Mouse (Mus musculus) splenic B cell, adult 2 months (primary cell): ENCODE measurements around the gene Hipk1.
"Not testable (repeated sequence)": the region's sequence is repeated elsewhere in the genome, so short reads cannot be mapped to it uniquely, and the experiment has no call there.

Experiments used
- DNase-seq: peaks from one replicate; pipeline ENCODE4 v3.0.0-alpha.2; 2011; ENCODE audit warnings: low read depth, low spot score
- H3K27me3 ChIP-seq: 2 replicates; pipeline ENCODE4 v1.6.1; 2012; ENCODE audit warnings: mild to moderate bottlenecking, low read length, moderate library complexity, mixed read lengths; ENCODE audit not compliant: control insufficient read depth, poor library complexity, insufficient read depth, severe bottlenecking
- H3K36me3 ChIP-seq: 2 replicates; pipeline ENCODE4 v1.6.1; 2012; ENCODE audit warnings: mild to moderate bottlenecking, low read length, moderate library complexity, mixed read lengths; ENCODE audit not compliant: control insufficient read depth, poor library complexity, insufficient read depth, severe bottlenecking

Hipk1 gene

DNA sequence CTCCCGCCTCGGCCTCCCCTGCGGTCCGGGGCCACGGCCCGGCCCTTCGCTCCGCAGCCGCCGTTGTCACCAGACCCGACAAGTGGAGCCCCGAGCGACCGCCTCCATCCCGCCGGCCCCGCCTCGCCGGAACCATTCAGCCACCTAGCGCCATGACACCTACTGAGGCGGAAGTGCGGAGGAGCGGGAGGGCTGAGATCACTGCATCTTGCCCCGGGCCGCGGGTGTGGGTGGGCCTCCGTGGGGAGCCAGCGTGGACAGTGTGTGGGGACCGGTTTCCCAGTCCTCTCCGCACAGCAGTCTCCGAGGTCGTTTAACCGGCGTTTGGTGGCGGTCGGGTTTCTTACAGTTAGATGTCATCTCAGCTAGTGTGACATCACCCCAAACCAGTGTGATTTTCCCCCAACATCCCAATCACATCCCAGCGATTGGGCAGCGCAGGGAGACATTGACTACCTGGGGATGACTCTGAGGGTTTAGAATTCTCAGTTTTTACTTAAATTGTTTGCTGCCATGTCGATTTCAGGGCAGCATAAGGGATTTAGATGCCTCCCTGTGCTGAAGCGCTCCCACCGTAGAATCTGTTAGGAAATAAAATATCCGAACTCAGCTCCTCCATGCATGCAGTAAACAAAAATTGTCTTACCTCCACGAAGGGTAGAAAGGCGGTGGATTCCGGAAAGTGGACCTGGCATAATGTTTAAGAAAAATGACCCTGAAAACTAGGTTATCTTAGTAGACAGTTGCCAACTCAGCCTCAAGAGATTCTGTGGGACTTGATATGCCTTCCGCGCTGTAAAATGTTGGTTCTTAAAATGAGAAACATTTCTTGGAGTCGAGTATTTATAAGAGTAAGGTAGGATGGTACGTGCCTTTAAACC is at the start of gene Hipk1:
Gene Hipk1 (minus strand): TSS at position 334 of the 881 bp plus-strand sequence.
- H3K27me3 ChIP-seq = no peaks in the 10 kb centered on the region; the same call in 1 of the 2 replicates
- H3K36me3 ChIP-seq = no peaks in the 10 kb centered on the region
- DNase-seq = peak; percentile 94

DNA sequence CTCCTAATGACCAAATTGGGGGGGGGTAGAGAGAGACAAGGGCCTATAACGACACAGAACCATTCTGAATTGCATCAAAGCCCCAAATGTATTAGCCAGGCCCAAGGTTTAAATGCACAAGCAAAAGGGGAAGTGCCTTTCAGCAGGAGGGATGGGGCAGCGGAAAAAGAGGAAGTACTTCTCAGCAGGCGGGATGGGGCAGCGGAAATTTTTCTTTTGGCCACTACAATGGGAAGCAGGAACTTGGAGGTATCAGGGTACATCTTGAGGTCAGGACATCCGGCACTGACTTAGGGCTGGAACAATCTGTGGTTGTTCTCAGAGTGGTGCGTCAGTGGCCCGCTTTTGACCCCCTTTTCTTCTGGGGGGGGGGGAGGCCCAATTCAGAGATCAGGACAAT is 49.6 kb upstream of the Hipk1 start:
- not testable (repeated sequence) for H3K27me3 ChIP-seq, H3K36me3 ChIP-seq
- peak; percentile 35 for DNase-seq

DNA sequence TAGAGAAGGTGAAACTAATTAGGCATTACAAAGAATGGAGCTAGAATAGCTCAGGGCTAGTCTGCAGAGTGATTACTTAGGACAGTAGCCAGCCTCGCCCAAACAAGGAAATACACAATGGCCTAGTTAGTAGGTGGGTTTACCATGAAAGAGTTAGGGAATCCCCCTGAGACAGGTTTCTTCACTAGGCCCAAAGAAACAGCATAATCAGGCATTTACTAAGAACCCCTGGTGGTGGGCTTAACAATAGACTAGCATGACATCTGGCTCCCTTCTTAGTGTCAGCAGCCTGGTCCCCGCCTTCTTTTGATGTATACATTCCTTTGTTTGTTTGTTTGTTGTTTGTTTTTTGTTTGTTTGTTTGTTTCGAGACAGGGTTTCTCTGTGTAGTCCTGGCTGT is 48.8 kb upstream of the Hipk1 start:
- not testable (repeated sequence) for H3K27me3 ChIP-seq, H3K36me3 ChIP-seq, DNase-seq

DNA sequence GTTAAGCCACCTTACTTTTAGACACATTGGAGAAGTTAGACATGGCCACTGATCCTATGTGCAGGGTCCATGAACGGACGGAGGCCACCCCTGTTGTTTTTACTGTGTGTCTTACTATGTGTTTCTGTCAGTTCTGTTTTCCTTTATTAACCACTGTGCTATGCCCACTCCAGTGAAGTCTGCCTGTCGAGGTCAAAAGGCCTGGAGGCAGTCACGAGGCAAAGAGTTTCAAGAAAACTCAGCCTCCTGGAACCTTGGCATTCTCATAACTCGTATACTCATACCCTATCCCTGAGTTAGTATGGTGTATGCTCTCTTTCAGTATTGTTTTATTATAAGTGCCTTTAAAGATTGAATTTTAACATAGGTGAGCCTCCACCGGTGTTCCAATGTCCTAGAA is 48.3 kb upstream of the Hipk1 start:
- H3K36me3 ChIP-seq = no peaks in the 10 kb centered on the region
- no peaks in the 10 kb centered on the region for H3K27me3 ChIP-seq
- no peak for DNase-seq

DNA sequence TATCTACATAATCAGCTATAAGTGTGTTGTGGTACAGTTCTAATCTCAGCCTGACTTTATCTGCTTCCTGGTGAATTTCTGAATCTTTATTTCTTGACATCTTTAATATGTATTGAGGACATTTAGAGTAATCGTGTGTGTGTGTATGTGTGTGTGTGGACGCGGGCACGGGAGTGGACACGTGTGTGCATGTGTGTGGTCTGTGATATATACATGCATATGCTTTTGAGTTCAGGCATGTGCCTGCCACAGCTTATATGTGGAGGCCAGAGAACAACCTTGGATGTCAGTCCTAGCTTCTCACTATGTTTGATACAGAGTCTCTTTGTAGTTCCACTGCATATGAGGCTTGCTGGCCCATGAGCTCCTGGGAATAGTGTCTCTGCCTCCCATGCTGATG is 45.1 kb upstream of the Hipk1 start:
- DNase-seq = no peak
- Histone ChIP-seq H3K36me3 (no peaks in the 10 kb centered on the region), H3K27me3 (no peaks in the 10 kb centered on the region)

DNA sequence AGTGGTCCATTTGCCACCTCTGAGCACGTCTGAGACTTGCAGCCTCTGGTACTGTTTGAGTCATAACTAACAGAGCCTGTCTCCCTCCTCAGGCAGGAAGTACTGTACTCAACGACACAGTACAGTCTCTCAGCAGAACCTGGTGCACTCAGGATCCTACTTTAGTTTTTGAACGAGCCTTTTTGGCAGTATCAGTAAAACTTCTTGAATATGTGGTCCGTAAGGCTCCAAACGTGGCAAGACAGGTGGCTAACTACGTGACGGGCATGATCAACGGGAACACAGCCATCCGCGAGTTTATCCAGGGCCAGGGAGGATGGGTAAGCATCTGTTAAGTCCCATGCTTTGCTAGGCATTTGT is 44.6 kb upstream of the Hipk1 start:
- Histone ChIP-seq H3K27me3 (no peaks in the 10 kb centered on the region), H3K36me3 (no peaks in the 10 kb centered on the region)
- DNase-seq = peak; percentile 36

DNA sequence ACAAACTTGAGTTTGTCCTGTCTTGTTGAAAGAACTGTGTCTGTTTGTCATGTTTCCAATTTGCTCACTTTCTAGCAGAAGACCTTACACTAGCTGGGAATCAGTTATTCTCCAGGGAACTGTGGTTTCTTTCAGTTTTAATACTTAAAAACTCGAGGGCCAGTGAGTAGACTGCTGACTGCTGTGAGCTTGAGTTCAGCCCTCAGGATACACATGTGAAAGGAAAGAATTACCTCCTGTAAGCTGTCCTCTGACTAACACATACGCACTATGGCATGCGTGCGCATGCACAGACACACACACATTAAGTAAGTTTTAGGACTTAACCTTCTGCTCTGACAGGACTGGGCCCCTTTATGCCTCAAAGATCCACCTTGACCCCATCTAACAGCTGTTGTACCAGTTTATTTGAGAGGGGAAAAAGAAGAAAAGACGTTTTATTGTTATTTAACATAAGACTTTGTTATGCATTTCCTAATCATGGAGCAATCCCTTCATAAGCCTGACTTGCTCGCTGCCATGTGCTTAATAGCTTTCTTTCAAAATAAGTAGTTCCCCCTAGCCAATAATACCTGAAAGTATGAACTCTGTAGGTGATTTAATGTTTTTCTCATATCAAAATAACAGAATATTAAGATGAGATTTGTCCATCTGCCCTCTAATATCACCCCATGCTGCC is 44.0 kb upstream of the Hipk1 start:
- Histone ChIP-seq H3K27me3 (no peaks in the 10 kb centered on the region), H3K36me3 (no peaks in the 10 kb centered on the region)
- DNase-seq = no peak

DNA sequence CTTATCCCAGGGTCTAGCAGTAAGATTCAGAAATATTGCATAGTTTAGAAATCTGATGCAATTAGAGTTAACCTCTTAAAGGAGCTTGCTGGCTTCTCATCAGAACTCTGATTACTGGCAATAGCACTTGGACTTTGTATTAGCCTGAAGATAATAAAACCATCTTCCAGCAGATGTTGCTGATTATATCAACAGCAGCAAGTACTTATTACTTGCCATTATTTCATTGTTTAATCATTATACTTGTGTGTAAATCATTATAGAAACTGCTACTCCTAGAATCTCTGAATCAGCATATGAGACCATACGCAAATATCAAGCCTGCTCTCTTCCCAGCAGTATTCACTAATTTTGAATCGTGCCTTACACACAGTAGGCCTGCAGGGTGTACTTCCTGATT is 42.6 kb upstream of the Hipk1 start:
- H3K36me3 ChIP-seq = no peaks in the 10 kb centered on the region
- DNase-seq = no peak
- no peaks in the 10 kb centered on the region for H3K27me3 ChIP-seq

DNA sequence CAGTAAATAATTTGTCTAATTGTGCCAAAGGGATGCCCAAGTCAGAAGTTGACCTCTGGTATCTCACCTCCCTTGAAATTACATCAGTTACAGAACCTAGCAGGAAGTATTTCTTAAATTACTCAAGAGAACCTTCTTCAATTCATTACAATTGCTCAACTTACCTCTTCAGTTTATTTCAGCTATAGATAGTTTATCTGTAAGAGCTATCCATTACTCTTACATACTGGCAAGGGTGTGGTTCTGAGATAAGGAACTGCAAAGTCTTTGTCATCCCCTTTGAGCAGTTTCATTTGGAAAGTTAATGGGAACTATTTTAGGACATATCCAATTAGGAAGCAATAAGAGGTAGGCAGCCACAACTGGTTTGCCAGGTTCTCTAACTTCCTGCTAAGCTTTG is 41.1 kb upstream of the Hipk1 start, which contains the start of gene Bcl2l15:
Gene Bcl2l15 (plus strand): TSS at position 176 of the 400 bp plus-strand sequence.
- Histone ChIP-seq H3K36me3 (no peaks in the 10 kb centered on the region), H3K27me3 (no peaks in the 10 kb centered on the region)
- DNase-seq = no peak

DNA sequence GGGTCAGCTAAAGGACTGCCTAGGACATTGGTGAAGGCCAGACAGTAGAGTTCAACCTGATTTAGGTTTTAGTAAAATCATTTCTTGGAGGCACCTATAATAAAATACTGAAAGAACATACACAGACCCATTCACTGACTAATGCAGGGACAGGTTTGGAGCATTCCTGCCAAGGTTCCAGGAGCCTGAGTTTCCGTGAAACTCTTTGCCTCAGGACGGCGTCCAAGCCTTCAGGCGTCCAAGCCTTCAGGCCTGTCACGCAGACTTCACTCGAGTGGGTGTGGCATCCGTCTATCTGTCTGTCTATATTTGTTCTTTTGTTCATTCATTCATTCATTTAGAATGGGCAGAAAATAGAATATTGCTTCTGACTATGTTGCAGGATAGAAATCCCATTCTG is 39.8 kb upstream of the Hipk1 start:
- no peaks in the 10 kb centered on the region for H3K36me3 ChIP-seq
- DNase-seq = no peak
- no peaks in the 10 kb centered on the region for H3K27me3 ChIP-seq

DNA sequence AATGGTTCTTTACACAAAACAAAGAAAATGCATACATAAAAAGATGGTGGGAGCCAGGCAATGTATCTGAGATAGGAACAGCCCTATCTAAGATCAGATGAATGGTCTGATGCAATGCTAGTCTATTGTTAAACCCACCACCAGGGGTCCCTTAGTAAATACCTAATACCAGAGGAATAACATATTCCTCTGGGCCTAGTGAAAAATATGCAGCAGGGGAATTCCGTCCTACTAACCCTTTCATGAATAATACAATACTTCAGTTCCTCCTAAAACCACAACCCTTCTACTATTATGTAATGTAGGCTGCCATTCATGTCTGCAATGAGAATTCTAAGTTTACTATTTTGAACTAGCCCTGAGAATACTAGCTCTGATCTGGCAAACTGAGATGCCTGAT is 39.3 kb upstream of the Hipk1 start:
- H3K36me3 ChIP-seq, H3K27me3 ChIP-seq: not testable (repeated sequence)
- DNase-seq = peak; percentile 44

DNA sequence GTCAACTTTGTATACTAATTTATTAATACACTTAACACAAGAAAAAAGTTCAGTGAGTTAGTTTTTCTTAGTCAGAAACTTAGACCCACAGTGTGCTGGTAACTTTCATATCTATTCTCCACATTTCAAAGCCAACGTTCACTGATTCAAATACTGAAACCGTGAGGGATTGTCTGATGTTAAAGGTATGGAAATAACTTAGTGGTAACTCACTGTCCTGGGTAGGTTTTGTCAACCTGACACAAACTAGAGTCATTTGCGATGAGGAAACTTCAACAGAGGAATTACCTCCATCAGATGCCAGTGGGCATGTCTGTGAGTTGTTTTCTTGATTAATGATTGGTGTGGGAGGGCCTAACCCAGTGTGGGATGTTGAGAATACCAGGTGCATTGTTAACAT is 37.7 kb upstream of the Hipk1 start:
- no peaks in the 10 kb centered on the region for H3K27me3 ChIP-seq
- no peak for DNase-seq
- H3K36me3 ChIP-seq = no peaks in the 10 kb centered on the region

DNA sequence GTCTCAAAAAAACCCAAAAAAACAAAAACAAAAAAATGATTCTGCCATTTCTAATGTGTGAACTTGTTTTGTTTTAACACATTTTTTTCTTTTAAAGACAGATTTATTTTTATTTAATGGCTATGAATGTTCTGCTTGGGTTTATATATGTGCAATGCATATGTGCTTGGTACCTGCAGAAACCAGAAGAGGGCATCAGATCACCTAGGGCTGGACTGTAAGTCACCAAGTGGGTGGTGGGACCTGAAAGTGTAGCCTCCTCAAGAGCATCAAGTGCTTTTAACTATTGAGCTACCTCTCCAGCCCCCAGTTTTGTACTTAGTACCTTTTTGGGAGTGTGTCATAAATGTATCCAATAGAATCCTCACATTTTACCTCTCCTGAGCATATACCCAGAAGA is 36.2 kb upstream of the Hipk1 start:
- H3K36me3 ChIP-seq = no peaks in the 10 kb centered on the region
- DNase-seq = peak; percentile 46
- H3K27me3 ChIP-seq = no peaks in the 10 kb centered on the region

DNA sequence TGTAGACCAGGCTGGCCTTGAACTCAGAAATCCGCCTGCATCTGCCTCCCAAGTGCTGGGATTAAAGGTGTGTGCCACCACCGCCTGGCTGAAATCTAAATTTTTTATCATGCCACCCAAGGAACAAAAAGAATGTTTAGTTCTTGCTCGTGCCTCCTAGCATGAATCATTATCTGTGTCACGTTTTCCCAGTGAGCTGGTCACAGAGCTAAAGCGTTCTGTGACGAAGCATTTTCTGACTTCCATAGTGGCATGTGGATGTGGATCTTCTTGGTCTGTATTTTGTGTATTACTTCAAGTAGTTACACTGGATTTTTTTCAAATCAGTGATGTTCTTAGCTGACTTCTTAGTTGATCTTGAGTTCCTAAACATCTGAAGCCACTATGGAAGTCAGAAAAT is 19.6 kb upstream of the Hipk1 start:
- DNase-seq = no peak

DNA sequence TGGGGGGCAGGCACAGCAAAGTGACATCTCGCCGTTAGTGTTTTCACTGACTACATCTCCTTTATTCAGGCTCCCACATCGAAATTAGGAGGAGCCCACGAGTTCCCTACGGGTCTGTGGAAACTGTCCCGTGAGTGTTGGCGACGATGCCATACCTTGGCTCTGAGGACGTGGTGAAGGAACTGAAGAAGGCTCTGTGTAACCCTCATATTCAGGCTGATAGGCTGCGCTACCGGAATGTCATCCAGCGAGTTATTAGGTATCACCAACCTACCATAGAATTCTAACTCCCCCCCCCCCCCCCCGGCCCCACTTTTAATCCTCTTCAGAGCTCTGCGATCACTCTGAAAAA is 18.4 kb upstream of the Hipk1 start:
- no peak for DNase-seq
- H3K36me3 ChIP-seq = peaks cover 11% of the 10 kb centered on the region; the same call in 1 of the 2 replicates
- H3K27me3 ChIP-seq = no peaks in the 10 kb centered on the region

More for the DNA sequence above, 19.6 kb upstream of the Hipk1 start:
- H3K27me3 ChIP-seq = no peaks in the 10 kb centered on the region
- 0 out of 2 replicates have a peak, but pooled peaks cover 7% of the 10 kb centered on the region for H3K36me3 ChIP-seq
